Mouse (Mus musculus): ENCODE measurements around the gene Zmym1. TPM values are rescaled to one million over a fixed set of nuclear protein-coding genes. Genes with fewer than 3 reads are reported as not detected.

The Zmym1 gene
- polyA plus RNA-seq, 1 experiment = 0.39 TPM

DNA sequence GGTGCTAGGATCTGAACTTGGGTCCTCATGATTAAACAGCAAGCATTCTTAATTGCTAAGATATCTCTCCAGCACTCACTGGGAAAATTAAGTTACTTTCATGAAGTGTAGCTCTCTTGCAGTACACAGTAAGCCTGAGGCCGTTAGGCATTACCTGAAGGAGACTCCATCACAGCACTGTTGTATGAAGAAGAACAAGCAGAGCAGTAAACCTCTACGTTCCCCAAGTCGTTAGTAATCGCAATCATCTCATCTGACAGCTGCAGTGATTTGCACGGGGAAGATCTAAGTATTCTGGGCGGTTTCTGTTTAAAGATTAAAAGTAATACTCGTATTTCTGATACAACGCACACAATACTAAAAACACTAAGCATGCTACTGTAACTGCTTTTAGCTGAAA lies 9.8 kb downstream of the Zmym1 start:
- no peaks in the 10 kb centered on the region for H3K4me1 ChIP-seq (ENCODE audit: control insufficient read depth, insufficient read depth, insufficient read length, low read length)

DNA sequence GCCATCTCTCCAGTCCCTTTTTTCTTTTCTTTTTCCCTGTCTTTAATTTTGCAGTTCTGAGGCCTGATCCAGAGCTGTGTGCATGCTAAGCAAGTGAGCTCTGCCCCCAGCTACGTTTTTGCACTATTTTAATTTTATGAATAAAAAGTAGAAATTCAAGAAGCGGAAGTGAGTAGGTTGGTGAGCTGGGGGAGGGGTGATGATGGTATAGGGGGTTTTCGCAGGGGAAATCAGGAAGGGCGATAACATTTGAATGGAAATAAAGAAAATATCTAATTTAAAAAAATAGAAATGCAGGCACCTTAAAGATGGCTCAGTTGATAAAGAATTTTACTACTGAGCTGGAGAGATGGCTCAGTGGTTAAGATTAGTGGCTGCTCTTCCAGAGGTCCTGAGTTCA lies 17.4 kb downstream of the Zmym1 start:
- 84% methylated on average over 4 of the region's 4 CpGs for WGBS
- H3K4me1 ChIP-seq (ENCODE audit: control insufficient read depth, insufficient read depth, insufficient read length, low read length) = no peaks in the 10 kb centered on the region
- TF ChIP-seq CTCF (IDR thresholded peaks at IDR 0.05; ENCODE audit: extremely low read depth, insufficient read length, insufficient replicate concordance, low read depth, low read length) = no peak
- no peak for TF ChIP-seq POLR2A (IDR thresholded peaks at IDR 0.05; ENCODE audit: low read depth, low read length)
- no peak overlapping the region for H3K4me3 ChIP-seq (ENCODE audit: low read depth, low read length)
- no peaks in the 10 kb centered on the region for H3K27me3 ChIP-seq (ENCODE audit: control insufficient read depth, insufficient read depth, low read length)
- no peak overlapping the region for H3K27ac ChIP-seq (ENCODE audit: insufficient read depth, low read depth, low read length)
- H3K36me3 ChIP-seq (ENCODE audit: control insufficient read depth, insufficient read depth, low read length) = peaks cover 34% of the 10 kb centered on the region

More for the DNA sequence above, 9.8 kb downstream of the Zmym1 start:
- Histone ChIP-seq H3K4me3 (ENCODE audit: low read depth, low read length) (no peak overlapping the region), H3K27ac (ENCODE audit: insufficient read depth, low read depth, low read length) (no peak overlapping the region), H3K36me3 (ENCODE audit: control insufficient read depth, insufficient read depth, low read length) (peaks cover 20% of the 10 kb centered on the region), H3K27me3 (ENCODE audit: control insufficient read depth, insufficient read depth, low read length) (no peaks in the 10 kb centered on the region)
- WGBS = 66% methylated on average over 8 of the region's 8 CpGs
- TF ChIP-seq CTCF (IDR thresholded peaks at IDR 0.05; ENCODE audit: extremely low read depth, insufficient read length, insufficient replicate concordance, low read depth, low read length) (no peak), POLR2A (IDR thresholded peaks at IDR 0.05; ENCODE audit: low read depth, low read length) (no peak)

DNA sequence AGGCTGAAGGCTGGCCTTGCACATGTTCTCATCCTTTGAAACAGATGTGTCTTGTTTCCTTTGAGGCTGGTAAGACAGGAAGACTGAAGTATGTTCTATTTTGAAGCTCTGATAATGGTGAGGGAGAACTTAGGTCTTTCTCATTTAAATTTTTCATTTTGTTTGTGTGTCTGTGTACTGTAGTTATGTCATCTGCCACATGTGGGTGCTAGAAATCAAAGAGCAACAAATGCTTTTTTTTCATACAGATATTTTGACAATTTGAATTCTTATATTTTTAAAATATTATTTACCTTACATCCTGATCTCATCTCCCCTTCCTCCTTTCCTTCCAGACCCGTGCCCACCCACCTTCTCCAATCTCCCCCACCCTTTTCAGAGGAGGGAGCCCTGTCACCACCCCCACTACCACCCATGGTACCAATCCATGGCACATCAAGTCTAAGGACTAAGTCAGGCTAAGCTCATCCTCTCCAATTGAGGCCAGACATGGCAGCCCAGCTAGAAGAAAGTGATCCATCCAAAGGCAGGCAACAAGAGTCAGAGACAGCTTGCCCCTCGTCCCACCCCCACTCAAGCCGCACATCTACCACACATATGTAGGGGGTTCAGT lies 21.0 kb downstream of the Zmym1 start:
- H3K27ac ChIP-seq (ENCODE audit: insufficient read depth, low read depth, low read length) = no peak overlapping the region
- H3K27me3 ChIP-seq (ENCODE audit: control insufficient read depth, insufficient read depth, low read length) = no peaks in the 10 kb centered on the region
- no peak overlapping the region for H3K4me3 ChIP-seq (ENCODE audit: low read depth, low read length)
- H3K4me1 ChIP-seq (ENCODE audit: control insufficient read depth, insufficient read depth, insufficient read length, low read length) = no peaks in the 10 kb centered on the region
- TF ChIP-seq POLR2A (IDR thresholded peaks at IDR 0.05; ENCODE audit: low read depth, low read length) (no peak), CTCF (IDR thresholded peaks at IDR 0.05; ENCODE audit: extremely low read depth, insufficient read length, insufficient replicate concordance, low read depth, low read length) (no peak)
- peaks cover 48% of the 10 kb centered on the region for H3K36me3 ChIP-seq (ENCODE audit: control insufficient read depth, insufficient read depth, low read length)
- WGBS = 77% methylated on average over 3 of the region's 3 CpGs

DNA sequence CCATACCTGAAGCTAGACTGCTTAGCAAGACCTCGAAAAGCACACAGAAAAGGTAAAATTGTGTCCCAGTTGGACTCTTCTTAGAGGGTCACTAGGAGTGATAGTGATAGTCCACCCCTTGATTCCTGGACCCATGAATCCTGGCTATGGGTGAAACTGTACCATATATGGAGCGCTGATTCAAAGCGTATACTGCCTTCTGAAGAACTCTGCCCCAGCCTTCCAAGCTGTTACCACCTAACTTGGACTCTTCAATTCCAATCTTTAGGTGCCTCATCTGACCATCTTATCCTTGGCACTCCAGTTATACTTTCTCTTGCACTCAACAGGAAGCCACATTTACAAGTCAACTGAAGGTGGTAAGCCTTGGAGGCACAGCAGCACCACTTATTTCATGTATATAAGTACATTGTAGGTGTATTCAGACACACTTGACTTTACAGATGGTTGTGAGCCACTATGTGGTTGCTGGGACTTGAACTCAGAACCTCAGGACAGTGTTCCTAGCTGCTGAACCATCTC lies 22.1 kb downstream of the Zmym1 start:
- WGBS = 91% methylated on average over 3 of the region's 3 CpGs
- no peak overlapping the region for H3K27ac ChIP-seq (ENCODE audit: insufficient read depth, low read depth, low read length)
- no peaks in the 10 kb centered on the region for H3K4me1 ChIP-seq (ENCODE audit: control insufficient read depth, insufficient read depth, insufficient read length, low read length)
- peaks cover 52% of the 10 kb centered on the region for H3K36me3 ChIP-seq (ENCODE audit: control insufficient read depth, insufficient read depth, low read length)
- TF ChIP-seq CTCF (IDR thresholded peaks at IDR 0.05; ENCODE audit: extremely low read depth, insufficient read length, insufficient replicate concordance, low read depth, low read length) (no peak), POLR2A (IDR thresholded peaks at IDR 0.05; ENCODE audit: low read depth, low read length) (no peak)
- H3K27me3 ChIP-seq (ENCODE audit: control insufficient read depth, insufficient read depth, low read length) = no peaks in the 10 kb centered on the region
- H3K4me3 ChIP-seq (ENCODE audit: low read depth, low read length) = no peak overlapping the region

DNA sequence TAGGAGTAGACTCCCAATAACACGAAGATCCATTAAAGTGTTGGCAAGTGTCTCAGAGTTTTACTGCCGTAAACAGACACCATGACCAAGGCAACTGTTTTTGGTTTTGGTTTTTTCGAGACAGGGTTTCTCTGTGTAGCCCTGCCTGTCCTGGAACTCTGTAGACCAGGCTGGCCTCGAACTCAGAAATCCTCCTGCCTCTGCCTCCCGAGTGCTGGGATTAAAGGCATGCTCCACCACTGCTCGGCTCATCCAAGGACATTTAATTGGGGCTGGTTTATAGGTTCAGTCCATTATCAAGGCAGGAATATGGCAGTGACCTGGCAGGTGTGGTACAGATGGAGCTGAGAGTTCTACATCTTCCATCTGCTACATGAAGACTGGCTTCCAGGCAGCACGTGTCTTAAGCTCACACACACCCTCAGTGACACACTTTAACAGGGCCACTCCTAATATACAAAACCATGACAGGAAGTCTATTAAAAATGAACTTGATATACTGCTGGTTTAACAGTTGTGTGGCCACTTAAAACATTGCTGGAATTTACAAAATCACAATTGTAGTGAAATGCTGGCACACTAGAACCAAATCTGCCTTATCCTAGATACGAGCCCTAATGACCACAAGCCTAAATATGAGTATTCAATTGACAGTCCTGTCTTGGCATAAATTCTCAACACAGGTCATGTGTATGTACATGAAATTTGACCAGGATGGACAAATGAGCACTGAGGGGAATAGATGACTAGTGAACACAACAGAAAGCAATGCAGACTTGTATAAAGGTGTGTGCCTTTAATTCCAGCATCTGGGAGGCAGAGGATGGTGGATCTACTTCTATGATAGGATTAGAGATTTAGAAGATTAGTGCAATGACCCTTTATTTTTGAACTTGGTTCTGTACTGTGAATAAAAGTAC lies 22.8 kb downstream of the Zmym1 start:
- no peak overlapping the region for H3K27ac ChIP-seq (ENCODE audit: insufficient read depth, low read depth, low read length)
- H3K4me1 ChIP-seq (ENCODE audit: control insufficient read depth, insufficient read depth, insufficient read length, low read length) = no peaks in the 10 kb centered on the region
- WGBS = 70% methylated on average over 8 of the region's 8 CpGs
- TF ChIP-seq POLR2A (IDR thresholded peaks at IDR 0.05; ENCODE audit: low read depth, low read length) (no peak), CTCF (IDR thresholded peaks at IDR 0.05; ENCODE audit: extremely low read depth, insufficient read length, insufficient replicate concordance, low read depth, low read length) (no peak)
- no peak overlapping the region for H3K4me3 ChIP-seq (ENCODE audit: low read depth, low read length)
- no peaks in the 10 kb centered on the region for H3K27me3 ChIP-seq (ENCODE audit: control insufficient read depth, insufficient read depth, low read length)
- H3K36me3 ChIP-seq (ENCODE audit: control insufficient read depth, insufficient read depth, low read length) = peaks cover 59% of the 10 kb centered on the region

DNA sequence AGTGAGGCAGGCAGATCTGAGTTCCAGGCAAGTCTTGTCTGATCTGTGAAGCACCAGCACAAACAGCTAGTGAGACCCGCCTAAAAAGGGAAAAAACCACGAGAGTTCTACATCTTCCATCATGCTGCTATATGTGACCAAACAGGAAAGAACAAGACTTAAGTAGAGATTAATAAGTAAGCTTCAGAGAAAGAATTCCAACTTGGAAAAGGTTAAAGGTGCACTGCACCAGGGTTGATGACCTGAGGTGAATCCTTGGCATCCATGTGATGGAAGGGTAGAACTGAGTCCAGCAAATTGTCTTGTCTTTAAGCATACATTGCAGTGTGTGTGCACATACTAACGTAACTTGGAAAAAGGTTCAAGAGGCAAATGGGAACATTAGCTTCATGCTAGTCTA lies 23.8 kb downstream of the Zmym1 start:
- H3K27me3 ChIP-seq (ENCODE audit: control insufficient read depth, insufficient read depth, low read length) = no peaks in the 10 kb centered on the region
- no peak overlapping the region for H3K27ac ChIP-seq (ENCODE audit: insufficient read depth, low read depth, low read length)
- 78% methylated on average over 3 of the region's 3 CpGs for WGBS
- no peak overlapping the region for H3K4me3 ChIP-seq (ENCODE audit: low read depth, low read length)
- no peaks in the 10 kb centered on the region for H3K4me1 ChIP-seq (ENCODE audit: control insufficient read depth, insufficient read depth, insufficient read length, low read length)
- TF ChIP-seq POLR2A (IDR thresholded peaks at IDR 0.05; ENCODE audit: low read depth, low read length) = no peak
- no peak for TF ChIP-seq CTCF (IDR thresholded peaks at IDR 0.05; ENCODE audit: extremely low read depth, insufficient read length, insufficient replicate concordance, low read depth, low read length)
- H3K36me3 ChIP-seq (ENCODE audit: control insufficient read depth, insufficient read depth, low read length) = peaks cover 65% of the 10 kb centered on the region

Data from small intestine, adult 2 months (tissue).